Mouse (Mus musculus): ENCODE results near the gene Eif4g2. TPM values are rescaled to one million over a fixed set of nuclear protein-coding genes. Genes with fewer than 3 reads are reported as not detected.
A peak's percentile ranks its signal among the peaks of the same experiment; 100 is the strongest.

Gene Eif4g2
- polyA plus RNA-seq (2012; rRNA removed) (350 and 352 TPM in 2 replicates), polyA plus RNA-seq (2014; fragmentation: Nextera tagmentation; extraction: Ambion mirVana) (921 and 939 TPM in 2 replicates)

DNA sequence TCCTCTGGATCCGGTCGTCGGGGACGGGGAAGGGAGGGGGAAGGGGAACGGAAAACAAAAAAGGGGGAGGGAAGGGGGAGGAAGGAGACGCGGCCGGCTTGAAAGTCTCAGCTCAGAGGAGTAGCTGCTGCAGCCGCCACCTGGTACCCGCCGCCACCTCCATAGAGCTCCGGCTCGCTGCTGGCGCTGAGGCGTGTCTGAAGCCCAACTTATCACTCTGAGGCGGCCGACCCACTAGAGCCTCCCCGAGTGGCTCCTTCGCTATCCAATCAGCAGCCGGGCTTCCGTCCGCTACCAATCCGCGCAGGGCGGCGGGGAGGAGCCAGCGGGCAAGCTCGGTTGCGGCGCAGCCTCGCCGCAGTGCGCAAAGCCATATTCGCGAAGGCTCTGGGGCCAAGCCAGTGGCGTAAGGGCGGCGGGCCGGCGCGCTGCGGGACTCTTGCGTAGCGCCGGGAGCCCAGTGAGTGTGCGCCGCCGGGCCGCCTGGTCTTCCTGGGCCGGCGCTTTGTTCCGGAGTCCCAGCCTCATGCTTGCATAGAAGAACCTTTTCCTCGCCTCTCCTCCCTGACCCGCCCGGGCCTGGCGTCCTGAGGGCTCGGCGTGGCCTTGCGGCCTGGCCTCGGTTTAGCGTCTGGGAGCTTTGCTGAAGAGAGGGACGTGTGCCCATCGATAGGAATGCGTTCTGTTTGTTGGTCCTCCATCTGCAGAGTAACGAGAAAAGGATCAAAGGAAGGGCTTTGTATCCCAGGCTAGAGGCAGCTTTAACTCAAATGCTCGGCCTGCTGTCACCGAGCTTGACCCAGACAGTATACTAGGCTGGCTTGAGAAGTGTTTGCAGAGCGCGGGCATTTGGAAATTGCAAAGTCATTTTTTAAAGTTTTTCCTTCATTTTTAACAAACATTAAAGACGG lies at the start of gene Eif4g2:
Gene Eif4g2 (minus strand): TSS at position 209 of the 911 bp plus-strand sequence.
- H3K4me3 ChIP-seq (replicated peaks; ENCODE audit: low read length), result peak within 1 kb of the TSS; percentile 95
- ATAC-seq (ENCODE audit: low FRiP score, low read depth), result peak; percentile 98
- peak; percentile 100 for TF ChIP-seq POLR2A (IDR thresholded peaks at IDR 0.05; ENCODE audit: borderline replicate concordance, extremely low read depth, insufficient read depth, insufficient read length)
- H3K27me3 ChIP-seq (ENCODE audit: control insufficient read depth, insufficient read depth, low read length), result no peaks in the 10 kb centered on the region
- H3K9ac ChIP-seq (ENCODE audit: low read depth, low read length, severe bottlenecking), result peak within 1 kb of the TSS; percentile 99
- H3K36me3 ChIP-seq (ENCODE audit: control insufficient read depth, insufficient read depth, low read length), result peaks cover 36% of the 10 kb centered on the region
- DNase-seq (ENCODE audit: low spot score), result peak; percentile 99
- no peaks in the 10 kb centered on the region for H3K9me3 ChIP-seq (ENCODE audit: control insufficient read depth, low read length)
- H3K4me2 ChIP-seq (replicated peaks; ENCODE audit: low read depth, low read length, severe bottlenecking), result peak within 1 kb of the TSS; percentile 56
- 2% methylated on average over 56 of the region's 70 CpGs for WGBS
- H3K27ac ChIP-seq (replicated peaks; ENCODE audit: low read depth, low read length), result peak within 1 kb of the TSS; percentile 100
- peaks cover 13% of the 10 kb centered on the region for H3K4me1 ChIP-seq (ENCODE audit: control insufficient read depth, insufficient read depth, low read length)

GRCm38 (mm10) chr7:111132596-111132995 lies 49.8 kb upstream of the Eif4g2 start:
- 77% methylated on average over 2 of the region's 2 CpGs for WGBS
- DNase-seq (ENCODE audit: low spot score) (no peak), ATAC-seq (ENCODE audit: low FRiP score, low read depth) (no peak)
- TF ChIP-seq POLR2A (IDR thresholded peaks at IDR 0.05; ENCODE audit: borderline replicate concordance, extremely low read depth, insufficient read depth, insufficient read length), result no peak
- no peak overlapping the region for H3K4me2 ChIP-seq (replicated peaks; ENCODE audit: low read depth, low read length, severe bottlenecking)
- H3K4me3 ChIP-seq (replicated peaks; ENCODE audit: low read length), result no peak overlapping the region
- no peaks in the 10 kb centered on the region for H3K27me3 ChIP-seq (ENCODE audit: control insufficient read depth, insufficient read depth, low read length)
- no peak overlapping the region for H3K9ac ChIP-seq (ENCODE audit: low read depth, low read length, severe bottlenecking)
- no peaks in the 10 kb centered on the region for H3K36me3 ChIP-seq (ENCODE audit: control insufficient read depth, insufficient read depth, low read length)
- H3K27ac ChIP-seq (replicated peaks; ENCODE audit: low read depth, low read length), result no peak overlapping the region
- H3K9me3 ChIP-seq (ENCODE audit: control insufficient read depth, low read length), result no peaks in the 10 kb centered on the region
- no peaks in the 10 kb centered on the region for H3K4me1 ChIP-seq (ENCODE audit: control insufficient read depth, insufficient read depth, low read length)

DNA sequence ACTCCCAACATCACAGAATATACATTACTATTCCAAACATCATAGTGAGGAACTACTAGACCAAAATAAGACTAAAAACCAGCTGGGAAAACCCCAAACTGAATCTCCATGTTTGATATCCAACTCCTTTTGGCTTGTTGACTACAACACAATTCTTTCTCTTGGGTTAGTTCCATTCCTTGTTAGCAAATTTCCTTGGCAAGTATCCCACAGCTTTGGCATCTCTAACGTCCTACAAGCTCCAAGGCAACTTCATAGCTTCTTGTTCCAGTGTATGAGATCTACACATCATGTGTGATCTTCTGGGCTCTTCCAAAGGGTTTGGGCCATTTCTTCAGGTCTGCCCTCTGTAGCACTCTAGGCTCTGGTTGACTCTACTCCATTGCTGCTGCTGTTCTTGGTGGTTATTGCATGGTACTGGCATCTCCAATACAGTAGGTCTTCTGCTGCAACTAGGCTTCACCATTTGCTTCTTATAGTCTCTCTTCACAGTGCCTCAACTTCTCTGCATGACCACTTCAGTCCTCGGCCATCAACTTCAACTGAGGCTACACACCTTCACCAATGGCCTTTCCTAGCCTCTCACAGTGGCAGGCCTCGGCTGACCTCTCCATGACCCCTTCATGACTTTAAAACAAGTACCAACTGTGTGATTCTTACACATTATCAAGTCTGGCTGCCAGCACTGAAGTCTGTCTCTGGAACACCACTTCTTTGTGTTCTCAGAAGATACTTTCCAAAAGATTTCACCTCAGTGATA lies 44.0 kb upstream of the Eif4g2 start:
- no peaks in the 10 kb centered on the region for H3K36me3 ChIP-seq (ENCODE audit: control insufficient read depth, insufficient read depth, low read length)
- H3K4me1 ChIP-seq (ENCODE audit: control insufficient read depth, insufficient read depth, low read length), result no peaks in the 10 kb centered on the region
- 76% methylated on average over 3 of the region's 3 CpGs for WGBS
- no peaks in the 10 kb centered on the region for H3K9me3 ChIP-seq (ENCODE audit: control insufficient read depth, low read length)
- H3K27me3 ChIP-seq (ENCODE audit: control insufficient read depth, insufficient read depth, low read length), result no peaks in the 10 kb centered on the region
- H3K4me2 ChIP-seq (replicated peaks; ENCODE audit: low read depth, low read length, severe bottlenecking), result no peak overlapping the region
- H3K27ac ChIP-seq (replicated peaks; ENCODE audit: low read depth, low read length), result no peak overlapping the region
- DNase-seq (ENCODE audit: low spot score) (no peak), ATAC-seq (ENCODE audit: low FRiP score, low read depth) (no peak)
- no peak overlapping the region for H3K9ac ChIP-seq (ENCODE audit: low read depth, low read length, severe bottlenecking)
- TF ChIP-seq POLR2A (IDR thresholded peaks at IDR 0.05; ENCODE audit: borderline replicate concordance, extremely low read depth, insufficient read depth, insufficient read length), result no peak
- no peak overlapping the region for H3K4me3 ChIP-seq (replicated peaks; ENCODE audit: low read length)

- no peak overlapping the region for H3K4me2 ChIP-seq (replicated peaks; ENCODE audit: low read depth, low read length, severe bottlenecking)
Observed at GRCm38 (mm10) chr7:111123761-111124546, 41.1 kb upstream of the Eif4g2 start.

More at GRCm38 (mm10) chr7:111123761-111124546, 41.1 kb upstream of the Eif4g2 start:
- Histone ChIP-seq H3K4me3 (replicated peaks; ENCODE audit: low read length) (no peak overlapping the region), H3K36me3 (ENCODE audit: control insufficient read depth, insufficient read depth, low read length) (no peaks in the 10 kb centered on the region; the same call in 1 of the 2 replicates), H3K27me3 (ENCODE audit: control insufficient read depth, insufficient read depth, low read length) (no peaks in the 10 kb centered on the region), H3K27ac (replicated peaks; ENCODE audit: low read depth, low read length) (no peak overlapping the region), H3K9ac (ENCODE audit: low read depth, low read length, severe bottlenecking) (no peak overlapping the region), H3K4me1 (ENCODE audit: control insufficient read depth, insufficient read depth, low read length) (peaks cover 7% of the 10 kb centered on the region; the same call in 1 of the 2 replicates), H3K9me3 (ENCODE audit: control insufficient read depth, low read length) (no peaks in the 10 kb centered on the region)
- WGBS, result 95% methylated on average over 2 of the region's 2 CpGs
- TF ChIP-seq POLR2A (IDR thresholded peaks at IDR 0.05; ENCODE audit: borderline replicate concordance, extremely low read depth, insufficient read depth, insufficient read length), result no peak
- ATAC-seq (ENCODE audit: low FRiP score, low read depth) (no peak), DNase-seq (ENCODE audit: low spot score) (no peak)
